Mouse (Mus musculus) retina, adult 2 months (tissue): Measurements from ENCODE around the gene Nudt1.
"Not testable (repeated sequence)": the region's sequence is repeated elsewhere in the genome, so short reads cannot be mapped to it uniquely, and the experiment has no call there.

Experiments used
- DNase-seq: peaks from one replicate; pipeline ENCODE4 v3.0.0-alpha.2; 2012; ENCODE audit warnings: low read depth, low spot score

Gene Nudt1

DNA sequence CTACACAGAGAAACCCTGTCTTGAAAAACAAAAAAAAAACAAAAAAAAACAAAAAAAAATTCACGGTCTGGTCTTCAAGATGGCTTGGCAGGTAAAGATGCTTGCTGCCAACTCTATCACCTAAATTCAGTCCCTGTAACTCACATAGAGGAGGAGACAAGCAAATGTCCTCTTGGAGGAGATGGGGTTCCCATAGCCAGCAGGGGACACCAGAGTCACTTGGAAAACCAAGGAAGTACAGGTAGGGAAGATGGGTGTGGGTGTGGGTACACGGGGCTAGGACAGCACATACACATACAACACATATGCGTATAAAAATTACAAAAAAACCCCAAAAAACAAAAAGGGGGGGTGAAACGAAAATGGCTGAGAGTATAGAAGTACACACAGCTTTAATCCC is 21.4 kb downstream of the Nudt1 start:
- no peak for DNase-seq

- no peak for DNase-seq
Observed at GRCm38 (mm10) chr5:140345244-140345643, 23.8 kb downstream of the Nudt1 start.

- no peak for DNase-seq
Observed at GRCm38 (mm10) chr5:140346050-140346449, 24.6 kb downstream of the Nudt1 start.

DNA sequence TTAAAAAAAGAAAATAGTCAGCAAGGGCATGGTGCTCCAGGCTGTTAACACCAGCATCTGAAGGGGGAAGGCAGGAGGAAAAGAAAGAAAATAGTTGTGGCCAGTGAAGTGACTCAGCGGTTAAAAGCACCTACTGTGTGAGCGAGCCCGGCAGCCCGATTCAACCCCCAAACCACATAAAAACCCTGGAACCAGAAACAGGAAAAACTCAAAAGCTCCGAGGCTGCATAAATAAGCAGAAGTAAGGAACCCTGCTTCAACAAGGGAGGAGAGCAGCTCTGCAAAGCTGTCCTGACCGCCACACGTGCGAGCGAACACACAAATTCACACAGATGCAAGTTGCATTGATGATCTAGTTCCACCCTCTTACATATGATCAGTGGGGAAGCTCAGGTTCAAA is 28.4 kb downstream of the Nudt1 start:
- no peak for DNase-seq

GRCm38 (mm10) chr5:140350731-140351497 is 29.5 kb downstream of the Nudt1 start:
- DNase-seq, result no peak

DNA sequence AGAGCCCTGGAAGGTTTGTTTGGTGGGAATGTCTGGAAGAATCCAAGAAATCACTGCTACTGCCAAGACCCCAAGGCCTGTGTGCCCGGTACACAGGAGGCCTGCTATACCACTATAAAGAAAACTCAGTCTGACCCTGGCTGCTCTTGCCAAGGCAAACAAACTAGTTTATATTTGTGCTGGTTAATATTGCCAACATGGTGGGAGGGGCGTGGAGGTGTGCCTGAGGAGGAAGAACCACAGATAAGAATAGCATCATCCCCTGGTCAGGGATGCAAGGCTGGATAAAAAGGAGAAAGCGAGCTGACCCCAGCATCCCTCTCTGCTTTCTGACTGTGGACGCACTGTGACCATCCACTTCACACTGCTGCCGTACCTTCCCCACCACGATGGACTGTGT is 30.9 kb downstream of the Nudt1 start:
- DNase-seq, result no peak

- DNase-seq, result no peak
Observed at GRCm38 (mm10) chr5:140355934-140356333, 34.5 kb downstream of the Nudt1 start.

GRCm38 (mm10) chr5:140357466-140357865 is 36.0 kb downstream of the Nudt1 start:
- DNase-seq, result no peak

DNA sequence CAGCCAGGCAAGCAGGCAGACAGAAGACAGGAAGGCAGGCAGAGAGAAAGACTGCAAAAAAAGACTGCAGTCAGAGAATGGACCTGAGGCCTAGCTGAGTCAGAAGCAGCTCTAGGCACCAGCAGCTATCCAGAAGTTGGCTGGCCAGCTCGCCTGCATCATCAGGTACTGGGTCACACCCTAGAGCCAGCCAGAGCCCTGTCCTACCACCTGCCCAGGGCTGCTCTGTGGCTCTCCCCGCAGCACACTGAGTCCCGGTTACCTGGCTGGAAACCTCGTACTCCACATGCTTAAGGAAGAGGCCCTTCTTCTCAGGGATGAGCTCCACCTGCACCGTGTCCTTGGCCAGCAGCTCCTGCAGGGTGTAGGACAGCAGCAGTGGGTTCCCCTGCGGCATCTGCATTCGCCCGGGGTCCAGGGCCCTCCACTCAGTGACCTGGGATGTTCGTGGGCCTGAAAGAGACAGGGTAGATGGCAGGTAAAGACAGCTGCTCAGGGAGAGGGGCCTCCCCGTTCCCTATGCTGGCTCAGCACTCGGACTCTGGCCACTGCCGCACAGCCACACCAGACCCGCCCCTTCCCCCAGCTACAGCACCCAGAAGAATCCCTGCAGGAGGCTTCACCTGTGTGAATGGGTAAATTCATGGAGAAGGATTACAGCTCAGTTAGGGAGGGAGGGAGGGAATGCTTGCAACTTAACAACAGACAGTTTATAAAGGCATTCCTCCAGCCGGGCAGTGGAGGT is 38.6 kb downstream of the Nudt1 start:
- DNase-seq, result no peak

GRCm38 (mm10) chr5:140364415-140364814 is 43.0 kb downstream of the Nudt1 start:
- DNase-seq, result no peak

DNA sequence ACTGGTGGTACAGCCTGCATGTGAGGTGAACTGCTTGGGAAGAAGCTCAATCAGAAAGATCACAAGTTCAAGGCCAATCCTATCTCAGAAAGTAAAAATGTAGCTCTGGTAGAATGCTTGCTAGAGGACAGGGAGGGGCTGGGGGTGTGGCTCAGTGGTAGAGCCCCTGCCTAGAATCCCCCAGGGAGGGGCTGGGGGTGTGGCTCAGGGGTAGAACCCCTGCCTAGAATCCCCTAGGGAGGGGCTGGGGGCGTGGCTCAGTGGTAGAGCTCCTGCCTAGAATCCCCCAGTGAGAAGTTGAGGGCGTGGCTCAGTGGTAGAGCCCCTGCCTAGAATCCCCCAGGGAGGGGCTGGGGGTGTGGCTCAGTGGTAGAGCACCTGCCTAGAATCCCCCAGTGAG is 46.7 kb downstream of the Nudt1 start:
- not testable (repeated sequence) for DNase-seq

- no peak for DNase-seq
Observed at GRCm38 (mm10) chr5:140368926-140369325, 47.5 kb downstream of the Nudt1 start.

DNA sequence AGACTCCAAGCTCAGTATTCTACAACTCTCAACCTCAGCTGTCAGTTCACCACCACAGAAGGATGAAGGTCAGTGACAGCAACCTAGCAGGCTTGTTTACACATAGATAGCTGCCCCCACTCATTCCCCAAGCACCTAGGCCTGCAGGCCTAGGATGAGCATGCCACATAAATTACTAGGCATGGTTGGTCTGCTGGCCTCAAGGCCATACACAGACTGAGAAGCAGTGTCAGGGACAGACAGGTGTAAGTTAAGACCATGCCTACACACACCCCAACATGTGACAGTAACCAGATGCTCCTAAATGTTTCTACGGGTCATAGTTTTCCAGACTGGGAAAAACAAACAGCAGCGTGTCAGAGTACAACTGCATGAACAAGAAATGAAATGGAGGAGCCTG is 48.0 kb downstream of the Nudt1 start:
- no peak for DNase-seq

- DNase-seq, result no peak
Observed at GRCm38 (mm10) chr5:140370446-140371254, 49.2 kb downstream of the Nudt1 start.

DNA sequence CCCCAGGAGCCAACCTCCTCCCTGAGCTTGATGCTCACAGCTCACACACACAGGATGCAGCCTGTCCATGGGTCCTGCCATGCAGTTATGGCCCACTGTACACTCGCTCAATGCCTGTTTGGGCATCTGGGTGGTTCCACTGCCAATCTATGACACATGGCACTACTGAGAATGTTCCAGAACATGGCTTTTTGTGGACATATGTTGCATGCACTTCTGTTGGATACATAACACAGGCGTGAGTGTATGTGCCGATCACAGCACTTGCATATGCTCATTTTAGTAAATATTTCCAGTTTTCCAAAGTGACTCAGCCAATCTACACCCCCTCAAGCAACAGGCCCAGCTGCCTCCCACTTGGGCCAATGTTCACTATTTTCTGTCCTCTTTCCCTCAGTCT is 50.2 kb downstream of the Nudt1 start:
- DNase-seq, result no peak

DNA sequence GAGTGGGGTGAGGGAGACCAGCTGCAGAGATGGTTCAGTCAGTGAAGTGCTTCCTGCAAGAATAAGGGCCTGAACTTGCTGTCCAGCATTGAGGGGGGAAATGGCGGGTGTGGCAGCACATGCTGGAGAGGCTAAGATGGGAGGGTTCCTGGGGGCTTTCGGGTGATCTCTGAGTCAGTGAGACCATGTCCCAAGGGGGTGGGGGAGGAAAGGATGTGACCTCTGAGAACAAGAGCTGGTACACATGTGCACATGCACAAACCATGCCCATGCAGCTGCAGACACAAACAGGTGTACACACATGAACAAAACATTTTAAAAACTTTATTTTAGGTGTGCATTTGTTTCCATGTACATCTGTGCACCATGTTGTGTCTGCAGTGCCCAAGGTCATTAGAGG is 52.3 kb downstream of the Nudt1 start:
- no peak for DNase-seq

GRCm38 (mm10) chr5:140374226-140374625 is 52.8 kb downstream of the Nudt1 start:
- no peak for DNase-seq

DNA sequence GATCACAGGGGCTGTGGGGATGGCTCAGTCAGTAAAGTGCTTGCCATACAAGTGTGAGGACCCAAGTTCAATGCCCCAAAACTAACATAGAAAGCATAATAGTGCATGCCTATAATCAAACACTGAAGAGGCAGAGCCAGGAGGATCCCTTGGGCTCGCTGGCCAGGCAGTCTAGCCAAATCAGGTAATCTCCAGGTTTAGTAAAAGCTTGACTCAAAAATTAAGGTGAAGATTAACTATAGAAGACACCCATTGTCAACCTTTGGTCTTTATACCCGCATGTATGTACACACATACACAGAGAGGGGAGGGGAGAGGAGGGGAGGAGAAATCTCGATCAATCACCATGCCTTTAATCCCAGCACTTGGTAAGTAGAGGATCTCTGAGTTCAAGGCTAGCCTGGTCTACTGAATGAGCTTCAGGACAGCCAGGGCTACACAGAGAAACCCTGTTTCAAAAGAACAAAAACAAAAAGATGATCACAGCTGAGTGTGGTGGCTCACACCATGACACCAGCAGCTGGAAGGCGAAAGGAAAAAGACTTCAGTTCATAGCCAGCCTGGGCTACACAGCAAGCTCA is 53.9 kb downstream of the Nudt1 start:
- DNase-seq, result no peak

GRCm38 (mm10) chr5:140378121-140378853 is 56.8 kb downstream of the Nudt1 start:
- no peak for DNase-seq

DNA sequence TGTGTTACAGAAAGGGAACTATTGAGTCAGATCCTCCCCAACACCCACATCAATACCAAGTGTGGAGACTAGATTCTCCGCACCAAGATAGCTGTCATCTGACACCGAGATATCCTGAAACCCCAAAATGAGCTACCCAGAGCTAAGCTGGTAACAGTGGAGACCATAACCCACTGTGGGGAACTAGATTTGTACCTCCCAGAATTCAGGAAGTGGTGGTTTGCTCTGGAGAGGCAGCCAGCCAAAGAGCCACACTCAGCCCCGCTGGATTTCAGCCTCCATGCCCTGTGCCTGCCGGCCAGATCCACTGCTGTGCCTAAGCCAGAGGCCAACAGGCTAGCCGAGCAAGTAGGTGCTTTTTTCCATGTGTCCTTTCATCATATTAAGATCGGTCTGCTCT is 57.8 kb downstream of the Nudt1 start:
- DNase-seq, result no peak

DNA sequence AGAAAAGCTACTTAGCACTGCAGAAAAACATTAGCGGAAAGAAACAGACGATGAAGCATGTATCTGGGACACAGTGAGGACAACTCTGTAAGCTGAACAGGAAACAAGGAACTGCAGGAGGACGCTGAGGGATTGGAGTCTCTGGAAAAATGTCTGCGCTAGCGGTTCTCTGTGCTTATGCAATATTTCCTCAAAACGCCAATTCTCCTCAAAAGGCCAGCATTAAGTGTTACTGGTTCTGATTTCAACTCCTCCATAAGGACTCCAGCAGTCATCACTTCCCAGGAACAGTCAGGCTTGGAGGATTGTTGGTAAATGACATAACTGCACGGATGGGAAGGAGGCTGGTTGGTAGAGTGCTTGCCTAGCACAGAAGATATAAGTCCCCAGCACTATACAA is 59.7 kb downstream of the Nudt1 start:
- DNase-seq, result no peak
